Mouse (Mus musculus) brain, embryonic 14.5 days (tissue): Measurements from ENCODE around the gene Prlr.

Experiments
- CTCF ChIP-seq: fragments of 200-500 bp; IDR thresholded peaks from 2 replicates; pipeline ENCODE4 v1.5.1; 2012; ENCODE audit warnings: inconsistent platforms, mild to moderate bottlenecking, moderate library complexity, borderline replicate concordance; ENCODE audit not compliant: insufficient read depth, insufficient read length; ENCODE audit errors: extremely low read depth
- POLR2A ChIP-seq: fragments of 200-500 bp; IDR thresholded peaks from 2 replicates; pipeline ENCODE4 v1.6.1; 2012; ENCODE audit warnings: mild to moderate bottlenecking, inconsistent platforms, borderline replicate concordance; ENCODE audit not compliant: poor library complexity, insufficient read depth, insufficient read length, severe bottlenecking; ENCODE audit errors: extremely low read depth

DNA sequence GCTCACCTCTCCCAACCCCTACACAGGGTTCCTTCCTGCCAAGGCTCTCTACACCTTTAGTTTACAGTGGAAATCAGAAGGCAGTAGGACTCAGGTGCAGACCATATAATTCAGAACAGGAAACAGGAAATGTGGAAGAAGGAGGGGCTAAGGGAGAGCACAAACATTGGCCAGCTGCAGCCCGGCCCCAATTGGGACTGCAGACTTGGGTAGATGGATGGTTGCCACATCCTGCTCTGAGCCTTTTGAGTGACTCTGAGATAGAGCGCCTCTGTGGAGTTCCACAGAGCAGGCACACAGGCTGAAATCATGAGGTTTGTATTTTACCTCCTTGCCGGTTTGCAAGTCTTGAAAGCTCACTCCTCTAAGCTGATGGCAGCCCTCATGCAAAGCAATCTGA, 59.8 kb downstream of the Prlr start:
- TF ChIP-seq CTCF (no peak), POLR2A (no peak)
